Mouse (Mus musculus) left cerebral cortex, postnatal 36 days (tissue): ENCODE results near the gene Gm28360. TPM values are rescaled to one million over a fixed set of nuclear protein-coding genes. Genes with fewer than 3 reads are reported as not detected.
"Not testable (repeated sequence)": the region's sequence is repeated elsewhere in the genome, so short reads cannot be mapped to it uniquely, and the experiment has no call there.

Source experiments
- DNase-seq, 2 experiments: peaks; one replicate each; pipeline ENCODE4 v3.0.0; 2021 to 2022; ENCODE audit warnings: low spot score in 2 of 2, mixed read lengths in 1 of 2
- intact Hi-C: fragments of 180-260 bp; cut with DNase I; formaldehyde crosslinking; loops from one replicate; pipeline ENCODE4 v1.15.1; 2025
- total RNA-seq, 2 experiments: library from RNA; stranded (reverse); gene quantifications; 2 replicates each; pipeline ENCODE4 v1.2.3; 2021

Gm28360 gene
- total RNA-seq = not detected

DNA sequence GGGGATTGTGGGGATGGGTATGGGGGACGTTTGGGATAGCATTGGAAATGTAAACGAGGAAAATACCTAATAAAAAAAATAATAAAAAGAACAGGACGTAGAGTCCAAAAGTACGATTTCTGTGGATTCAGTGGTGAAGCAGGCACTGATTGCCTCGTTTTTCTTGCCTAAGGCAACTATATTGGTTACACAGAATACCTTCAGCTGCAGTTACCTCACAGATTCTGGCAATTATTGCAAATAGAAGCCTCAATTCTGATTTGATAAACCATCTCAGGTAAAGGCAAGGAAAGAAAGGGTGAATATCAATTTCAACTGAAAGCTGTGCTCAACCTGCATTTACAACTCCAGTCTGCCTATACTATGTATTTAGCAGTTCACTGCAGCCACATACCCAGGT is at the start of gene Gm28360:
Gm28360 (plus strand) TSS at position 301 of the 400 bp plus-strand sequence.
- DNase-seq, intact Hi-C loops: not testable (repeated sequence)

GRCm38 (mm10) chr1:117780833-117781232 is 49.0 kb upstream of the Gm28360 start, which contains the start of gene B020011L13Rik:
Gene B020011L13Rik (plus strand): TSS chr1:117781133.
- intact Hi-C loops, DNase-seq: not testable (repeated sequence)

DNA sequence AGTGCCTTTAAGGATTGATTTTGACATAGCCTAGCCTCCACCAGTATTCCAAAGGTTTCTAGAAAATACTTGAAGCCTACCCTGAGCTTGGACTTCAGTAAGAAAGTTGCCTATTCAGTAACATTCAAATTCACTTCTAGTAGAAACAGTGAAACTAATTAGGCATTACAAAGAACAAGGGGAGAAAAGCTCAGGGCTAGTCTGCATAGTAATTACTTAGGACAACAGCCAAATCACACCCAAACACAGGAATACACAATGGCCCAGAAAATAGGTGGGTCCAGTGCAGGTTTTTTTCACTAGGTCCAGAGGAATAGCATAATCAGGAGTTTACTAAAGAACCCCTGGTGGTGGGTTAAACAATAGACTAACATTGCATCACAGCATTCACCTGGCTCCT is 13.6 kb upstream of the Gm28360 start:
- intact Hi-C loops, DNase-seq: not testable (repeated sequence)

- intact Hi-C loops, DNase-seq: not testable (repeated sequence)
Observed at GRCm38 (mm10) chr1:117851718-117852117, 21.8 kb downstream of the Gm28360 start.

Other genes with a start within 250 kb of the Gm28360 start
- gene Gm28363, start 132.9 kb upstream of the Gm28360 start, total RNA-seq = not detected
- gene B020011L13Rik, start 48.9 kb upstream of the Gm28360 start, total RNA-seq = not detected
- not detected for gene Gm28168, start 97.9 kb downstream of the Gm28360 start, total RNA-seq
- not detected for gene Gm7145, start 135.9 kb downstream of the Gm28360 start, total RNA-seq